Mouse (Mus musculus) embryonic fibroblast, embryonic 13.5 days (primary cell): ENCODE measurements around the gene 4930519G04Rik. TPM values are rescaled to one million over a fixed set of nuclear protein-coding genes. Genes with fewer than 3 reads are reported as not detected.
"Not testable (repeated sequence)": the region's sequence is repeated elsewhere in the genome, so short reads cannot be mapped to it uniquely, and the experiment has no call there.

Experiments
- H3K27ac ChIP-seq: 2 replicates; pipeline ENCODE4 v1.5.1; 2012; ENCODE audit warnings: low read length, control low read depth, inconsistent platforms; ENCODE audit not compliant: insufficient read depth
- H3K4me1 ChIP-seq: 2 replicates; pipeline ENCODE4 v1.6.1; 2011; ENCODE audit warnings: low read length; ENCODE audit not compliant: control insufficient read depth, insufficient read depth
- H3K4me3 ChIP-seq: 2 replicates; pipeline ENCODE4 v1.5.1; 2011; ENCODE audit warnings: mild to moderate bottlenecking, control low read depth, low read length; ENCODE audit not compliant: insufficient read depth
- CTCF ChIP-seq: IDR thresholded peaks from 2 replicates; pipeline ENCODE4 v1.5.1; 2011; ENCODE audit warnings: mild to moderate bottlenecking, control low read depth, low read length, moderate library complexity, borderline replicate concordance; ENCODE audit not compliant: insufficient read depth
- POLR2A ChIP-seq: IDR thresholded peaks from 2 replicates; pipeline ENCODE4 v1.6.1; 2011; ENCODE audit warnings: low read depth, mild to moderate bottlenecking, control low read depth, low read length, moderate library complexity
- polyA plus RNA-seq: library from polyadenylated mRNA; stranded (reverse); fragments of >200 nt; gene quantifications from 2 replicates; pipeline ENCODE4 v1.2.4, GENCODE M21; 2011; ENCODE audit warnings: low read depth; ENCODE audit not compliant: missing spikeins, insufficient read length

The 4930519G04Rik gene
- polyA plus RNA-seq, 1 experiment, result not detected

DNA sequence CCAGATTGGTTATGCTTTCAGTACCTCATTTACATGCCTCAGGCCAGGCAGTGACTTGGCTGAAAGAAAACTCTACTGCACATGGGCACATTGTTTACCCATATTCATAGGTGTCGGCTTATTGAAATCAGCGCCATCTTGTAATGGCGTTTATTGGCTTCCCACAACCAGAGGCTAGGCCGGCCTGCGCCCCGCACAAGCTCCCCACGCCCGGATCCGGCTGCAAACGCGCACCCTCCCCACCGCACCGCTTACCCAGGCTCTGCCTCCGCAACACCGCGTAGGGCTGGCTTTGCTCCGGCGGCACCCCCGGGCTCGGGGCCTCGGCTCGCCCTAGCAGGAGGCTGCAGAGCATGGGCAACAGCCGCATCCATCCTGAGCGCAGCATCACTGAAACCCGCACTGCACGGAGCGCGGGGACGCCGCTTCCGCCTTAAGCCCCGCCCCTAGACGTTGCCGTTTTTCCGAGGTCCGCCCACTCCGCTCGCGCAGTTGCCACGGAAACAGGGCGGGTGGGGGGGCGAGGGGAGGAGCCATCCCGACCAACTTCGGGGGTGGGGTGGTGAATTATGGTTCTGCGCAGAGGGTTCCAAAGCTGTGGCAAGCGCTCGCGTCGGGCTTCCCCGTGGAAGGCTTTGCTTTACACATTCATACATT, 39.8 kb upstream of the 4930519G04Rik start:
- Histone ChIP-seq H3K4me1 (no peaks in the 10 kb centered on the region), H3K4me3 (peak overlapping the region; percentile 70), H3K27ac (peak overlapping the region; percentile 3; the same call in 1 of the 2 replicates)
- TF ChIP-seq POLR2A (peak; percentile 94), CTCF (no peak)

DNA sequence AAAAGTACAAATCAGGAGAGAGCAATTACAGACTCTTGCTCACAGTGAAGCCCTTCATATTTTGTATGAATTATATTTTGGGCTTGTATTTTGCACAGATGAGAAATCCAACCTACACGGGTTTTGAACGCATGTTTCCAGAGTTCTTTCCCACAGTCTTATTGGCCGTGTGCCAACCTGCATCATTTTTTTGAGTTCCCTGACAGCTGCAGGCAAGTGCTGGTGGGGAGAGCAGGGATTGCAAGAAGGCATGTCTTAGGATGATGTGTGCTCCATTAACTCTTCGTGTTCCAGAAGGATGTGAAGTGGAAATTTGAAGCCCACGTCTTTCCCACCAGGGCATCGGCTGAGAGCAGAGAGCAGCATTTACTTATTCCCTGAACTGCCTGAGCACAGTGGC, 36.9 kb upstream of the 4930519G04Rik start:
- no peaks in the 10 kb centered on the region for H3K4me1 ChIP-seq
- no peak overlapping the region for H3K27ac ChIP-seq
- TF ChIP-seq POLR2A (no peak), CTCF (no peak)
- no peak overlapping the region for H3K4me3 ChIP-seq

DNA sequence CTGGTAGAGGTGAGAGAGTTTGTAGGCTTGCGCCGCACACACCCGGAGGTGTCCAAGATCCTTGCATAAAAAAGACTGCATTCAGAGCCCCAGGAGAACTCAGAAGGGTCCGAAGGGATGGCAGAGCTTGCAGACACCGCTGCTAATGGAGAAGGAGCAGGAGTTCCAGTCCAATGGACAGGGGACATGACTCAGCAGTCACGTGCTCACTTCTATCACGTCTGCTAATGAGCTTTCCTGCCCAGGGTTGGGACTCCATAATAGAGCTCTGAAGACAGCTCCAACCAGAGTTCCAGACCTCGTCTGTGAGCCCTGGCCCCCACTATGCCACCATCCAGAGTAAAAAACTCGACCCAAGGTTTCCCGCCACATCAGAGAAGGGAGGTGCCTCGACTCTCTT, 35.3 kb upstream of the 4930519G04Rik start:
- H3K4me1 ChIP-seq, result no peaks in the 10 kb centered on the region
- H3K27ac ChIP-seq, result no peak overlapping the region
- no peak overlapping the region for H3K4me3 ChIP-seq
- TF ChIP-seq CTCF (no peak), POLR2A (no peak)

DNA sequence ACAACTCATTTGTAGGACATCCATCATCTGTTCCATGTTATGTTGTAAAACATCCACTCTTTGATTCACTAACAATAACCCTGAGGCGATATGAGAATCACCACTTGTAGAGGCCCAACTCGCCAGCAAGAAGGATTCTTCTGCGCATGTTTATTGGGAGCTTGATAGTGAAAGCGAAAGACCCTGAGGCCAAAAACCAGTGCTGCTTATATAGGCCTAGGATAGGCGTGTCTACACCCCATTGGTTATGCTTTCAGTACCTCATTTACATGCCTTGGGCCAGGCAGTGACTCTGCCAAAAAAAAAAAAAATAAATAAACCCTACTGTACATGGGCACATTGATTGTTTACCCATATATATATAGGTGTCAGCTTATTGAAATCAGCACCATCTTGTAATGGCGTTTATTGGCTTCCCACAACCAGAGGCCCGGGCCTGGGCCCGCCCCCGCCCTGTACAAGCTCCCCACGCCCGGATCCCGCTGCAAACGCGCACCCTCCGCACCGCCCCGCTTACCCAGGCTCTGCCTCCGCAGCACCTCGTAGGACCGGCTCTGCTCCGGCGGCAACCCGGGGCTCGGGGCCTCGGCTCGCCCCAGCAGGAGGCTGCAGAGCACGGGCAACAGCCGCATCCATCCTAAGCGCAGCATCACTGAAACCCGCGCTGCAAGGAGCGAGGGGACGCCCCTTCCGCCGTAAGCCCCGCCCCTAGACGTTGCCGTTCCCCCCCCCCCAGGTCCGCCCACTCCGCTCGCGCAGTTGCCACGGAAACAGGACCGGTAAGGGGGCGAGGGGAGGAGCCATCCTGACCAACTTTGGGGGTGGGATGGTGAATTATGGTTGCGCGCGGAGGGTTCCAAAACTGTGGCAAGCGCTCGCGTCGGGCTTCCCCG, 30.4 kb upstream of the 4930519G04Rik start, which contains the start of gene 1500011B03Rik:
Gene 1500011B03Rik, minus strand, starts transcription at position 673 of the 893 bp plus-strand sequence.
- TF ChIP-seq CTCF, result no peak
- peak; percentile 89 for TF ChIP-seq POLR2A
- Histone ChIP-seq H3K27ac (no peak within 1 kb of the TSS), H3K4me1 (no peaks in the 10 kb centered on the region), H3K4me3 (peak within 1 kb of the TSS; percentile 64)

- H3K4me1 ChIP-seq, result no peaks in the 10 kb centered on the region
- no peak overlapping the region for H3K27ac ChIP-seq
- no peak overlapping the region for H3K4me3 ChIP-seq
- no peak for TF ChIP-seq POLR2A
- TF ChIP-seq CTCF, result peak; percentile 62; the same call in 1 of the 2 replicates
Observed at GRCm38 (mm10) chr5:114824197-114824596, 29.3 kb upstream of the 4930519G04Rik start.

- H3K4me1 ChIP-seq, result no peaks in the 10 kb centered on the region
- H3K4me3 ChIP-seq, result peak overlapping the region; percentile 17
- TF ChIP-seq POLR2A (peak; percentile 50; the same call in 1 of the 2 replicates), CTCF (no peak)
- no peak overlapping the region for H3K27ac ChIP-seq
Observed at GRCm38 (mm10) chr5:114825978-114826691, 27.3 kb upstream of the 4930519G04Rik start.

DNA sequence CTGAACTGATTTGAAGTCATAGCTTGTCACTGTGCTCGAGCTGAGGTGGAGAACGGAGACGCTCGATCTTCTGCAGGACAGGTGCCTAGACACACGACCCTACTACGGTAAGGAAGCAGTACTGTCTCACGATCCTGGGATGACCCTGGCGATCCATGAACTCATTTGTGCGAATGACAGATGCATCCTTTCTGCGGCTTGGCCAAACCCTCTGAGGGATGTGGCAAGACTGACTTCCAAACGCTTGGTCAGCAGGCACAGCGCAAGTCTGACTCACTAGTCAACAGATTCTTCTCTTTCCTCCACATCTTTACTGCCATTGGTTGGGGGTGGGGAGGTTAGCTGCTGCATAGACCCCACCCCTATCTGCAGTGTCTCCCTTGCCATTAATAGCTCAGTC, 26.0 kb upstream of the 4930519G04Rik start:
- TF ChIP-seq CTCF, result no peak
- no peak for TF ChIP-seq POLR2A
- H3K27ac ChIP-seq, result no peak overlapping the region
- no peak overlapping the region for H3K4me3 ChIP-seq
- H3K4me1 ChIP-seq, result no peaks in the 10 kb centered on the region

- H3K4me1 ChIP-seq, result no peaks in the 10 kb centered on the region
Observed at GRCm38 (mm10) chr5:114829740-114830139, 23.7 kb upstream of the 4930519G04Rik start.

DNA sequence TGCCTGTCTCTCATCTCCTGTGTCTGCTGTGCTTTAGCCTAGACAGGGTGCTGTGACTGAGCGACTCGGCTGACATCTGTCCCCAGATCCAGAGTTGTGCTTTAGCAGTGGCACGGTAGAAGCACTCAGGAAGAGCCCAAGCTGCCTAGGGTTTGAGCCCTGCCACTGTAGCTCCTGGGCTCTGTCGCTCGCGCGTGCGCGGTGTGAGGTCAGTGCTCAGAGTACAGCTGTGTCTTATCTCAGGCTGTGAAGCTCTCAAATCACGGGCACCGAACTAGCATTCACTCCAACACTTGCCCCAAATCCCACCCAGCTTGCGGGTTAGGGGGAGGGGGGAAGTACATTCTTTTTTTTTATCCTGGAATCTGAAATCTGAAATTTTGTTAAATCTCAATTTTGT, 16.6 kb upstream of the 4930519G04Rik start:
- H3K27ac ChIP-seq, result no peak overlapping the region
- no peak overlapping the region for H3K4me3 ChIP-seq
- no peak for TF ChIP-seq CTCF
- no peaks in the 10 kb centered on the region for H3K4me1 ChIP-seq

More at GRCm38 (mm10) chr5:114829740-114830139, 23.7 kb upstream of the 4930519G04Rik start:
- Histone ChIP-seq H3K27ac (no peak overlapping the region), H3K4me3 (no peak overlapping the region)
- TF ChIP-seq CTCF, result no peak
- TF ChIP-seq POLR2A, result no peak

DNA sequence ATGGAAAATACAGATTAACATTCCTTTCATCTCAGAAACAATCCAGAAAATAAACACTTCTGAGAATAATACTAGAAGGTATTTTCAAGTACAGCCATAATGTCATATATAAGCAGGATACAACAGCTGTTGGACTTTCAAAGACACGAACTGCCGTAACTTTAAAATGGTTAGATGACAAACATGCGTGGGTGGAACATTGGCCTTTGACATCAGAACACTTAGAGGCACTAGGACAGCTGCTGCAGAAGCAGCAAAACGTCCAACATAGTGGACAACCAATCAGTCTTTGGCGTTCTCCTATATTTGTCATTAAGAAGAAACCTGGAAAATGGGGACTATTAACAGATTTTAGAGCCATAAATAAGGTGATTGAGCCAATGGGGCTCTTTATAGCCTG, 13.0 kb upstream of the 4930519G04Rik start:
- H3K4me1 ChIP-seq, H3K4me3 ChIP-seq, H3K27ac ChIP-seq: not testable (repeated sequence)

GRCm38 (mm10) chr5:114842155-114842554, 11.3 kb upstream of the 4930519G04Rik start:
- H3K4me1 ChIP-seq, H3K4me3 ChIP-seq, H3K27ac ChIP-seq: not testable (repeated sequence)
